Mouse (Mus musculus): Measurements from ENCODE around the gene Sorbs2. TPM values are rescaled to one million over a fixed set of nuclear protein-coding genes. Genes with fewer than 3 reads are reported as not detected.

Sorbs2 gene
- total and polyA plus RNA-seq, 2 experiments from 2014 or later: 36.1 to 79.5 TPM

DNA sequence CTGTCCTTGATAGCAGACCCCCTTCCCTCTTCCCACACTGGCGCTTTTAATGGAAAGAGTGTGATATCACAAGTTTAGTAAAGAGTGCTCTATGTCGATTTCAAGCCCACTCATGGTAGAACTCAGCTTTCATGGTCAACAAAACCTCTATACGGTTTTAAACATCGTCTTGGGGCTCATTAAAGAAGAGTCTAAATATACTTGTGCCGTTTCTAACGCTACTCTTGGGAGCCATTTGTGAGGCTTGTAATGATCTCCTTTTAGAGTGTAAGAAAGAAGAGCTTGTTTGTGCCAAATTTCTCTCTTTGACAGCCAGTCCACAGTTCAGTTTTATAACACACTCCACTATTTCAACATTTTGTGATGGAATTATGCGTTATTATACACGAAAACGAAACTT lies 253.0 kb downstream of the Sorbs2 start:
- WGBS: 93% methylated on average over 9 of the region's 9 CpGs

DNA sequence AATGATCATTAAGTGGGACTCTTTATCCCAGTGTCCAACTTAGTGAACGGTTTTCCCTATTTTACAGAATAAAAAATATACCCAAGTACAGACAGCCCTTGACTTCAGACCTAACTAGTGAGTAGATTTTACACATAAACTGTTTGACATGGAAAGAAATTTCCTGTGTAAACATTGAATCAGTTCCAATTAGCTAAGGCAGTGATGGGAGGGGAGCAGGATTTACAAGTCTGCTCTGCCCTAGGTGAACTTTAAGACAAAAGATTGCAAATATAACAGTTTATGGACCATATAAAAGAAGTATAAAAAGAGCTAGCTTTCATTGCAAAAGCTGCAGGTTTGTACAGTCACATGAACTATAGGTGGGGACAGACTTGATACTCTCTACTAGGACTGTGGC lies 253.5 kb downstream of the Sorbs2 start:
- Histone ChIP-seq H3K36me3 (ENCODE audit: insufficient read depth, low read length) (peaks cover 3% of the 10 kb centered on the region; the same call in 1 of the 2 replicates), H3K27me3 (ENCODE audit: insufficient read depth, low read length) (no peaks in the 10 kb centered on the region), H3K4me3 (ENCODE audit: low read depth, low read length) (no peak overlapping the region), H3K4me2 (ENCODE audit: low read depth, low read length, poor library complexity, severe bottlenecking) (no peak overlapping the region), H3K9ac (replicated peaks; ENCODE audit: low read length, poor library complexity, severe bottlenecking) (no peak overlapping the region), H3K4me1 (ENCODE audit: insufficient read depth, low read length) (no peaks in the 10 kb centered on the region; the same call in 1 of the 2 replicates), H3K9me3 (ENCODE audit: low read length) (no peaks in the 10 kb centered on the region), H3K27ac (ENCODE audit: low read depth, low read length) (no peak overlapping the region)
- ATAC-seq (ENCODE audit: low FRiP score): no peak
- no peak for DNase-seq (ENCODE audit: low spot score)
- WGBS: 93% methylated on average over 1 of the region's 1 CpGs
- no peak for TF ChIP-seq CTCF (IDR thresholded peaks at IDR 0.05)

More for the DNA sequence above, 253.0 kb downstream of the Sorbs2 start:
- ATAC-seq (ENCODE audit: low FRiP score): no peak
- H3K9me3 ChIP-seq (ENCODE audit: low read length): no peaks in the 10 kb centered on the region
- no peak overlapping the region for H3K27ac ChIP-seq (ENCODE audit: low read depth, low read length)
- no peak overlapping the region for H3K4me2 ChIP-seq (ENCODE audit: low read depth, low read length, poor library complexity, severe bottlenecking)
- peaks cover 3% of the 10 kb centered on the region; the same call in 1 of the 2 replicates for H3K36me3 ChIP-seq (ENCODE audit: insufficient read depth, low read length)
- H3K4me3 ChIP-seq (ENCODE audit: low read depth, low read length): no peak overlapping the region
- no peak for DNase-seq (ENCODE audit: low spot score)
- no peak for TF ChIP-seq CTCF (IDR thresholded peaks at IDR 0.05)
- no peaks in the 10 kb centered on the region; the same call in 1 of the 2 replicates for H3K4me1 ChIP-seq (ENCODE audit: insufficient read depth, low read length)
- no peak overlapping the region for H3K9ac ChIP-seq (replicated peaks; ENCODE audit: low read length, poor library complexity, severe bottlenecking)
- H3K27me3 ChIP-seq (ENCODE audit: insufficient read depth, low read length): no peaks in the 10 kb centered on the region

DNA sequence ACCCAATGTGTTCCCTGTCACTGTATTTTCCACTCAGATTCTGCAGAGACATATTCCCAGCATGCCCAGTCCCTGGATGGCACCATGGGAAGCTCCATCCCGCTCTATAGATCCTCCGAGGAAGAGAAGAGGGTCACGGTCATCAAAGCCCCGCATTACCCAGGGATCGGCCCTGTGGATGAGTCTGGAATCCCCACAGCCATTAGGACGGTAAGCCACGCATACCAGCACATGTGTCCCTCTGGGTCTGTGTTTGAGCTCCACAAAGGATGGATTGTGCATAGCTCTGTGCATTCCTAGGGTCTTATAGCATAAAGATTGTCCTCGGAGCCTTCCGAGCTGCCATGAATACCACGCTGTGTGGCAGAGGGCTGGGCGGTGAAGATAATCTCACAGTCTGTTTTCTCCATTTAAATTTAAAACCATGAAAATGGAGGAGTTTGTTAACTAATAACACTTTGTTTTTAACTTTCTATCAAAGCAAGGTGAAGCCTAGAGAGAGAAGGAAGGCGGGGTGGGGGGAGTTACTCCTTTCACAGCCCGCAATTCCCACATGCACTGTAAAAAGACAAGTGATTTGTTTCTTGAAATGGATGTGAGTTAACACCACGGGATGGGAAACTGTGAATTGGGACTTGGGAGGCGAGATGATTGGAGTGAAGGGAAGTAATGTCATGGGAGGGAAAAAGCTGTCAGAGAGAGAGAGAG lies 255.5 kb downstream of the Sorbs2 start:
- DNase-seq (ENCODE audit: low spot score): no peak
- Histone ChIP-seq H3K4me2 (ENCODE audit: low read depth, low read length, poor library complexity, severe bottlenecking) (no peak overlapping the region), H3K9me3 (ENCODE audit: low read length) (no peaks in the 10 kb centered on the region), H3K4me3 (ENCODE audit: low read depth, low read length) (no peak overlapping the region), H3K27me3 (ENCODE audit: insufficient read depth, low read length) (no peaks in the 10 kb centered on the region), H3K9ac (replicated peaks; ENCODE audit: low read length, poor library complexity, severe bottlenecking) (0 out of 2 replicates have a peak overlapping the region, but pooled peaks have one; percentile 40), H3K27ac (ENCODE audit: low read depth, low read length) (no peak overlapping the region), H3K36me3 (ENCODE audit: insufficient read depth, low read length) (peaks cover 3% of the 10 kb centered on the region; the same call in 1 of the 2 replicates), H3K4me1 (ENCODE audit: insufficient read depth, low read length) (no peaks in the 10 kb centered on the region; the same call in 1 of the 2 replicates)
- ATAC-seq (ENCODE audit: low FRiP score): 0 out of 2 replicates have a peak, but pooled peaks have one; percentile 41
- TF ChIP-seq CTCF (IDR thresholded peaks at IDR 0.05): no peak
- WGBS: 52% methylated on average over 15 of the region's 15 CpGs

DNA sequence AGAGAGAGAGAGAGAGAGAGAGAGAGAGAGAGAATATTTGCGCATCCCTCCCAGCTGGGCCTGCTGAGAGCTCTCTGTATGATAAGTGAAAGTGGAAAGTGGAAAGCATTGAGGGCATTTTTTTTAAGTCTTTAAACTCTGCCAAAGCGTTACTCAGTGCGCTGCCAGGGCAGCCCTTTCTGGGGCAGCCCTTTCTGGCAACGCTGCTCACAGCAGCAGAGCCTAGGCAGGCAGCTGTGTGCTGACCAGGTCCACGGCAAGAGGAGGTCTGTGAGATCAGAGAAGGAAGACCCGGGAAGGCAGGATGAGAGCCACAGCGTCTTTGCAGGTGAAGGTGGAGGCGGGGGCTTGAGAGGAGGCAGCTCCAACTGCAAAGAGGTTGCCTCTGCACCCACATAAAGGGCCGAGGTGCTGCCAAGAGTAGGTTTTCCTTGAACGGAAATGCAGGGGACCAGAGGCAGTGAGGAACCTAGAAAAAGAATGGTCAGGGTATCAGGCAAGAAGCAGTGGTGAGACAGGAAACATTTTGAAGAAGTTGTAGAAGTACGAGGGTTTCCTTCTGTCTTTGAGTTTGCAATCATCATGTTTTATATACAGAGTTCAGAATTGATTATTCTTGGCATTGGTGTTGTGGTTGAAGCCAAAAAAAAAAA lies 256.2 kb downstream of the Sorbs2 start:
- WGBS: 49% methylated on average over 11 of the region's 11 CpGs
- ATAC-seq (ENCODE audit: low FRiP score) (peak; percentile 69; the same call in 1 of the 2 replicates), DNase-seq (ENCODE audit: low spot score) (peak; percentile 77)
- Histone ChIP-seq H3K27me3 (ENCODE audit: insufficient read depth, low read length) (no peaks in the 10 kb centered on the region), H3K27ac (ENCODE audit: low read depth, low read length) (peak overlapping the region; percentile 47; the same call in 1 of the 2 replicates), H3K4me1 (ENCODE audit: insufficient read depth, low read length) (no peaks in the 10 kb centered on the region; the same call in 1 of the 2 replicates), H3K4me3 (ENCODE audit: low read depth, low read length) (no peak overlapping the region), H3K36me3 (ENCODE audit: insufficient read depth, low read length) (peaks cover 3% of the 10 kb centered on the region; the same call in 1 of the 2 replicates), H3K9me3 (ENCODE audit: low read length) (no peaks in the 10 kb centered on the region), H3K4me2 (ENCODE audit: low read depth, low read length, poor library complexity, severe bottlenecking) (peak overlapping the region; percentile 9; the same call in 1 of the 2 replicates), H3K9ac (replicated peaks; ENCODE audit: low read length, poor library complexity, severe bottlenecking) (0 out of 2 replicates have a peak overlapping the region, but pooled peaks have one; percentile 24)
- TF ChIP-seq CTCF (IDR thresholded peaks at IDR 0.05): no peak

DNA sequence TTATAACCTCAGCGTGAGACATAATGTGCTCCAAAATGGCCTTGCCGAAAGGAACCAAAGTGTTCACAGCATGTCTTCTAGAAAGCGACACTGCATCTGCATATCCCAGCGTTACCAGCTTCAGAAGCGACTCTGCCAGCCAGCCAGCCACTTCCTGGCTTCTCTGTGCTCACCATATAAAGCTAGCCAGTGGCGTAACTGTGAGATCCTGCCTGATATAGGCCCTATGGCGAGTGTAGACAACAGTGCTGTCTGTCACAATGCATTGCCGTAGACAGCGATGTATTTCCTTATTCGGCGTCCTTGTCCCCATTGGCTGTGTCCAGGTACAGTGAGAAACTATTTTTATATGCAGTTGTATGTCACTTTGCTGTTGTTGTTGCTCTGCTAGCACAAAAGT lies 258.6 kb downstream of the Sorbs2 start:
- no peak for TF ChIP-seq CTCF (IDR thresholded peaks at IDR 0.05)
- H3K9ac ChIP-seq (replicated peaks; ENCODE audit: low read length, poor library complexity, severe bottlenecking): no peak overlapping the region

DNA sequence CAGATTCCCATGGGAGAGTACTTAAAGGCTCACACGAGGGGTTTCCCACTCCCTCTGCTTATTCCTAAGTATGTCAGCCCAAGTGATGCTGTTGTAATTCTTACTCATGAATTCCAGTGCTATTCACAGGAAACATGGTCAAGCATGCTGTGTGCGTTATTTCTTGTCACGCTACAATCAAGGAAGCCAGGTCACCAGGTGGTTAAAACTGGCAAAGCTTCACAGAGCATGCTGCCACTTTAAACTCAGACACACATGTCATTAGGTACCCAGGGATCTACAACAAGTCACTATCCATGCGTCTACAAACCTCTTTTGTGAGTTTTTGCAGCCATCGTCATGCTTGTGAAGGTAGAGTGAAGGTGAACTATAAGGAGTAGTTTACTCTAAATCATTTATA lies 267.3 kb downstream of the Sorbs2 start:
- peaks cover 33% of the 10 kb centered on the region for H3K36me3 ChIP-seq (ENCODE audit: insufficient read depth, low read length)
- DNase-seq (ENCODE audit: low spot score) (no peak), ATAC-seq (ENCODE audit: low FRiP score) (no peak)
- H3K4me2 ChIP-seq (ENCODE audit: low read depth, low read length, poor library complexity, severe bottlenecking): no peak overlapping the region
- no peak overlapping the region for H3K9ac ChIP-seq (replicated peaks; ENCODE audit: low read length, poor library complexity, severe bottlenecking)
- no peaks in the 10 kb centered on the region for H3K27me3 ChIP-seq (ENCODE audit: insufficient read depth, low read length)
- 86% methylated on average over 5 of the region's 5 CpGs for WGBS
- H3K9me3 ChIP-seq (ENCODE audit: low read length): no peaks in the 10 kb centered on the region
- TF ChIP-seq CTCF (IDR thresholded peaks at IDR 0.05): no peak
- no peak overlapping the region for H3K27ac ChIP-seq (ENCODE audit: low read depth, low read length)
- no peaks in the 10 kb centered on the region for H3K4me1 ChIP-seq (ENCODE audit: insufficient read depth, low read length)
- no peak overlapping the region for H3K4me3 ChIP-seq (ENCODE audit: low read depth, low read length)

More for the DNA sequence above, 258.6 kb downstream of the Sorbs2 start:
- Histone ChIP-seq H3K27me3 (ENCODE audit: insufficient read depth, low read length) (no peaks in the 10 kb centered on the region), H3K9me3 (ENCODE audit: low read length) (no peaks in the 10 kb centered on the region), H3K27ac (ENCODE audit: low read depth, low read length) (peak overlapping the region; percentile 18; the same call in 1 of the 2 replicates), H3K4me2 (ENCODE audit: low read depth, low read length, poor library complexity, severe bottlenecking) (no peak overlapping the region), H3K36me3 (ENCODE audit: insufficient read depth, low read length) (peaks cover 14% of the 10 kb centered on the region), H3K4me1 (ENCODE audit: insufficient read depth, low read length) (no peaks in the 10 kb centered on the region; the same call in 1 of the 2 replicates), H3K4me3 (ENCODE audit: low read depth, low read length) (no peak overlapping the region)
- ATAC-seq (ENCODE audit: low FRiP score) (no peak), DNase-seq (ENCODE audit: low spot score) (no peak)
- 66% methylated on average over 11 of the region's 11 CpGs for WGBS
